Mouse (Mus musculus): ENCODE results near the gene Tpp1.

DNA sequence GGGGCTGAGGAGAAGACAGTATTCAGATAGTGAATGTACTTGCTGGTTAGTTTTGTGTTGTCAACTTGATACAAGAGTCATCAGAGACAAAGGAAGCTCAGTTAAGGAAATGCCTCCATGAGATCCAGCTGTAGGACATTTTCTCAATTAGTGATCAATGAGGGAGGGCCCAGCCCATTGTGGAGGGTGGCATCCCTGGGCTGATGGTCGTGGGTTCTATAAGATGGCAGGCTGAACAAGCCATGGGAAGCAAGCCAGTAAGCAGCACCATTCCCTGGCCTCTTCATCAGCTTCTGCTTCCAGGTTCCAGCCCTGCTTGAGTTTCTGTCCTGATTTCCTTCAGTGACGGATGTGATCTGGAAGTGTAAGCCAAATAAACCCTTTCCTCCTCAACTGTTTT, 4.3 kb downstream of the Tpp1 start:
- TF ChIP-seq ZNF384 (IDR thresholded peaks at IDR 0.05; ENCODE audit: low read depth, low read length) (no peak), MAFK (IDR thresholded peaks at IDR 0.05; ENCODE audit: insufficient read depth, low read depth, low read length) (no peak), HCFC1 (IDR thresholded peaks at IDR 0.05; ENCODE audit: borderline replicate concordance, insufficient read depth, low read length) (no peak), ZC3H11A (IDR thresholded peaks at IDR 0.05; ENCODE audit: borderline replicate concordance, low read depth, low read length) (no peak), CHD2 (IDR thresholded peaks at IDR 0.05; ENCODE audit: low read depth, low read length) (no peak)
